Mouse (Mus musculus) heart, embryonic 13.5 days (tissue): ENCODE measurements around the gene Hbq1b. TPM values are rescaled to one million over a fixed set of nuclear protein-coding genes. Genes with fewer than 3 reads are reported as not detected.
"Not testable (repeated sequence)": the region's sequence is repeated elsewhere in the genome, so short reads cannot be mapped to it uniquely, and the experiment has no call there.

ENCODE experiments used
- ATAC-seq: fragments of 200-750 bp; cut with Nextera tagmentation; 2 replicates; pipeline ENCODE4 v1.8.0; 2017; ENCODE audit warnings: moderate TSS enrichment; ENCODE audit not compliant: insufficient number of reproducible peaks, low FRiP score, low TSS enrichment; ENCODE audit errors: extremely low read depth
- H3K27ac ChIP-seq: fragments of 300-500 bp; sonication (generic); replicated peaks from 2 replicates; pipeline ENCODE4 v1.5.1; 2015; ENCODE audit warnings: moderate library complexity, mild to moderate bottlenecking, inconsistent platforms
- H3K27me3 ChIP-seq: fragments of 300-500 bp; sonication (generic); replicated peaks from 2 replicates; pipeline ENCODE4 v1.6.1; 2015; ENCODE audit warnings: mild to moderate bottlenecking, inconsistent platforms
- H3K36me3 ChIP-seq: fragments of 300-500 bp; sonication (generic); 2 replicates; pipeline ENCODE4 v1.6.1; 2015; ENCODE audit warnings: mild to moderate bottlenecking, inconsistent platforms
- H3K4me1 ChIP-seq: fragments of 300-500 bp; sonication (generic); 2 replicates; pipeline ENCODE4 v1.6.1; 2015; ENCODE audit warnings: inconsistent platforms
- H3K4me2 ChIP-seq: fragments of 300-500 bp; sonication (generic); 2 replicates; pipeline ENCODE4 v1.6.1; 2015; ENCODE audit warnings: inconsistent platforms, mild to moderate bottlenecking, moderate library complexity
- H3K4me3 ChIP-seq: fragments of 300-500 bp; sonication (generic); 2 replicates; pipeline ENCODE4 v1.5.1; 2015; ENCODE audit warnings: moderate library complexity, mild to moderate bottlenecking, inconsistent platforms
- H3K9ac ChIP-seq: fragments of 300-500 bp; sonication (generic); 2 replicates; pipeline ENCODE4 v1.6.1; 2015; ENCODE audit warnings: inconsistent platforms, mild to moderate bottlenecking, moderate library complexity
- H3K9me3 ChIP-seq: fragments of 300-500 bp; sonication (generic); 2 replicates; pipeline ENCODE4 v1.6.1; 2016; ENCODE audit warnings: inconsistent platforms
- WGBS: fragments of 180-500 bp; shearing (Covaris S2); methylation state at CpG from one replicate; pipeline ENCODE4 v1.1.7; 2015; ENCODE audit warnings: mixed read lengths; 5-methylcytosine and 5-hydroxymethylcytosine counted together
- polyA plus RNA-seq: library from polyadenylated mRNA; unstranded; fragments of >200 nt; fragmentation: Nextera tagmentation; extraction: Ambion mirVana; gene quantifications from 2 replicates; pipeline ENCODE4 v1.2.1, GENCODE M21; 2015

The Hbq1b gene
- polyA plus RNA-seq, 1 experiment from 2014 or later = 10.0 TPM

DNA sequence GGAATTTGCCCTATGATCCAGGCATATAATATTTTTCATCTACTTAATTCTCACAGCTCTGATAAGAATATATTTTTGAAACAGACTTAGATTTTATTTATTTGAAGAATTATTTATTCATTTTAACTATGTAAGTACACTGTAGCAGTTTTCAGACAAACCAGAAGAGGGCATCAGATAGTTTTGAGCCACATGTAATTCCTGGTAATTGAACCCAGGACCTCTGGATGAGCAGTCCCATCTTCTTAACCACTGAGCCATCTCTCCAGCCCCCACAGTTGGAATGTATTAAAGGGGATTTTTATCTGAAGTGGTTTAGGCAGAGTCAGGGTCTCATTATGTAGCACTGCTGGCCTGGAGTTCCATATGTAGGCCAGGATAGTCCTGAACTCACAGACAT lies 878 bp upstream of the Hbq1b start:
- ATAC-seq, H3K9ac ChIP-seq: not testable (repeated sequence)

DNA sequence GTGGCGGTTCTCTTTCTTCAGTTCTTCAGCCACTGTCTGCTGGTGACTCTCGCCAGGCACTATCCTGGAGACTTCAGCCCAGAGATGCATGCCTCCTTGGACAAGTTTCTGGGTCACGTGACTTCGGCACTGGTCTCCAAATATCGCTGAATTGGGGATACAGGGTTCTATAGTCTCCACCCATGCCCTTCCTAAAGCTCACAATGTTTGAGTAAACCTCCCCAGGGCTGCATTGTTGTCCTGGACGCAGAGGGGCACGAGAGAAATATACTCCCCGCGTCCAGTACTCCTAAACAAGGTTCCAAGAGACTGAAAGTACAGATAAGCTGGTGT lies 694 bp downstream of the Hbq1b start:
- H3K9ac ChIP-seq = peak overlapping the region; percentile 59; the same call in 1 of the 2 replicates
- H3K27me3 ChIP-seq = peaks cover 27% of the 10 kb centered on the region
- peak overlapping the region; percentile 46; the same call in 1 of the 2 replicates for H3K27ac ChIP-seq
- no peaks in the 10 kb centered on the region for H3K9me3 ChIP-seq
- 55% methylated on average over 9 of the region's 9 CpGs for WGBS
- H3K36me3 ChIP-seq = no peaks in the 10 kb centered on the region
- H3K4me1 ChIP-seq = no peaks in the 10 kb centered on the region
- no peak for ATAC-seq
- peak overlapping the region; percentile 66 for H3K4me2 ChIP-seq
- H3K4me3 ChIP-seq = peak overlapping the region; percentile 40

More for the DNA sequence above, 878 bp upstream of the Hbq1b start:
- H3K4me2 ChIP-seq, H3K27ac ChIP-seq, H3K9me3 ChIP-seq, H3K36me3 ChIP-seq, H3K4me1 ChIP-seq, H3K4me3 ChIP-seq: not testable (repeated sequence)
- H3K27me3 ChIP-seq = peaks cover 39% of the 10 kb centered on the region

DNA sequence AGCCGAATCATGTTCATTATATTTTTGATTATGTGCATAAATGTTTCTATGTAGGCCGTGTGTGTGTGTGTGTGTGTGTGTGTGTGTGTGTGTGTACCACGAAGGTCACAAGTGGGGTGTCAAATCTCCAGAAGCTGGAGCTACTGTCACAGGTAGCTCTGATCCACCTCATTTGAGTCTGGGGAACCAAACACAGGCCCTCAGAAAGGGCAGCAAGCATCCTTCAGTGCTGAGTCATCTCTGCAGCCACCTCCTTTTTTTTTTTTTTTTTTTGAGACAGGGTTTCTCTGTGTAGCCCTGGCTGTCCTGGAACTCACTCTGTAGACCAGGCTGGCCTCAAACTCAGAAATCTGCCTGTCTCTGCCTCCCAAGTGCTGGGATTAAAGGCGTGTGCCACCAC lies 6.1 kb downstream of the Hbq1b start:
- not testable (repeated sequence) for ATAC-seq, H3K9ac ChIP-seq, H3K4me3 ChIP-seq, H3K9me3 ChIP-seq, H3K36me3 ChIP-seq, H3K4me1 ChIP-seq
- Histone ChIP-seq H3K4me2 (peak overlapping the region; percentile 66; the same call in 1 of the 2 replicates), H3K27ac (peak overlapping the region; percentile 52; the same call in 1 of the 2 replicates), H3K27me3 (peaks cover 30% of the 10 kb centered on the region)
- 65% methylated on average over 4 of the region's 4 CpGs for WGBS

DNA sequence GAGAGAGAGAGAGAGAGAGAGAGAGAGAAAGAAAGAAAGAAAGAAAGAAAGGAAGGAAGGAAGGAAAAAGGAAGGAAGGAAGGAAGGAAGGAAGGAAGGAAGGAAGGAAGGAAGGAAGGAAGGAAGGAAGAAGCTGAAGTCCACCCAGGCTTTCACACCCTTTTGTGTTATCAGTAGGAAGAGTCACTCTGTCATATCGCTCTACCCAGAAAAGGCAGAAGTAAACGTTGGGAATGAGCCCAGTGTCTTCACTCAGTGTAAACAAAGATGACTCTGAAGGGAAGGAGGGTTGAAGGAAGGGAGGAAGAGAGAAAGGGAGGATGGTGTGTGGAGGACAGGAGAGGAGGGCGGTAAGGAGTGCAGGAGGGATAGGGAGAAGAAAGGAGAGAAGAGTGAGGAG lies 6.7 kb downstream of the Hbq1b start:
- H3K4me2 ChIP-seq = peak overlapping the region; percentile 51
- not testable (repeated sequence) for ATAC-seq, H3K36me3 ChIP-seq, H3K4me3 ChIP-seq, H3K4me1 ChIP-seq, H3K9me3 ChIP-seq, H3K9ac ChIP-seq
- WGBS = 50% methylated on average over 3 of the region's 3 CpGs
- peak overlapping the region; percentile 67 for H3K27ac ChIP-seq
- peaks cover 25% of the 10 kb centered on the region for H3K27me3 ChIP-seq

DNA sequence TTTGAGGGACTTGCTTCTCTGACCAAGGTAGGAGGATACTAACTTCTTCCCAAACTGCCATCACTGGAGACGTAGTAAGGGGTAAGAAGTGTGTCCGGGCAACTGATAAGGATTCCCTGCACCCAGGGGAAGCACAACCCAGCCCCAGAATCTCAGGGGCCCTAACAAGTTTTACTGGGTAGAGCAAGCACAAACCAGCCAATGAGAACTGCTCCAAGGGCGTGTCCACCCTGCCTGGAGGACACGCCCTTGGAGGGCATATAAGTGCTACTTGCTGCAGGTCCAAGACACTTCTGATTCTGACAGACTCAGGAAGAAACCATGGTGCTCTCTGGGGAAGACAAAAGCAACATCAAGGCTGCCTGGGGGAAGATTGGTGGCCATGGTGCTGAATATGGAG lies 9.4 kb downstream of the Hbq1b start, which contains the start of gene Hba-a2:
Hba-a2 (plus strand) TSS at position 287 of the 400 bp plus-strand sequence.
- Histone ChIP-seq H3K4me2 (peak within 1 kb of the TSS; percentile 51), H3K9ac (peak within 1 kb of the TSS; percentile 44; the same call in 1 of the 2 replicates), H3K4me3 (peak within 1 kb of the TSS; percentile 17; the same call in 1 of the 2 replicates), H3K27ac (peak within 1 kb of the TSS; percentile 67), H3K27me3 (peaks cover 30% of the 10 kb centered on the region)
- H3K9me3 ChIP-seq, H3K36me3 ChIP-seq, H3K4me1 ChIP-seq: not testable (repeated sequence)
- ATAC-seq = peak; percentile 81
- WGBS = no CpG with 5 or more reads among the region's 4 CpGs

DNA sequence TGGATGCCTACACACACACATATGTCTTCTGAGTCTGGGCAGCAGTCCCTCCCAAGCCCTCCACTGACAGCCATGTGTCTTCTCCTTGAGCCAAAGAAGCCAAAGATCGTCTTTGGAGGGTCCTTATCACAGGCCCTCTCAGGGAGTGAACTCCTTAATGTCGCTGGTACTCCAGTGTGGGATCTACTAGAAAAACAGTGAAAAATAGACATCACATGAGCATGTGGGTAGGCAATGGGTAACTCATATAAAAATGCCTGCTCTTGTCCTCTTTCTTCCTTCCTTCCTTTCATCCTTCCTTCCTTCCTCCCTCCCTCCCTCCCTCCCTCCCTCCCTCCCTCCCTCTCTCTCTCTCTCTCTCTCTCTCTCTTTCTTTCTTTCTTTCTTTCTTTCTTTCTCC lies 10.7 kb downstream of the Hbq1b start:
- WGBS = 19% methylated on average over 2 of the region's 2 CpGs
- H3K4me1 ChIP-seq, H3K9me3 ChIP-seq, H3K4me2 ChIP-seq, H3K9ac ChIP-seq, H3K27ac ChIP-seq, ATAC-seq, H3K36me3 ChIP-seq: not testable (repeated sequence)
- peak overlapping the region; percentile 17; the same call in 1 of the 2 replicates for H3K4me3 ChIP-seq
- peaks cover 42% of the 10 kb centered on the region for H3K27me3 ChIP-seq

DNA sequence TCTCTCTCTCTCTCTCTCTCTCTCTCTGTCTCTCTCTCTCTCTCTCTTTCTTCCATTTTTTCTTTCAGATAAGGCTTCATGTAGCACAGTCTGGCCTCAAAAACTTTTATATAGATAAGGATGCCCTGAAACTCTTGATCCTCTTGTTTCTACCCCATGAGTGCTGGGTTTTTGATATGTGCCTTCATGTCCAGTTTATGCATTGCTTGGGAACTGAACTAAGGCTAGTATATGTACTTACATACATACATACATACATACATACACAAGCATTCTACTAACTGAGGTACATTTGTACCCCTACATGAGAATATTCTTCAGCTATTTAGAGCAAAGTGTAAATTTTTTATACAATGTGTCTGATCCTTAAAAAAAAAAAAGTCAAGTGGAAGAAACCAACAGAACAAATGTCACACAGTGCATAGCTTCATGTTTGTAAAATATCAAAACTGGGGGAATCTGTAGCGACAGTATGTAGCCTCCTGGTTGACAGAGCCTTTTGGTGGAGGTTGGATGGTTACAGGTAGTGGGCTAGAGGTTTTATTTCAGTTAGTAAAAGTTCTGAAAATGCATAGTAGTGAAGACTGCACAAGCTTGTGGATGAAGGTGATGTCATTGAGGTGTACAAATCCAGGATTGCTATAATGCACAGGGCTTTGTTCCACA lies 11.2 kb downstream of the Hbq1b start:
- H3K4me2 ChIP-seq = peak overlapping the region; percentile 20; the same call in 1 of the 2 replicates
- peaks cover 48% of the 10 kb centered on the region for H3K27me3 ChIP-seq
- no peak overlapping the region; the same call in 1 of the 2 replicates for H3K27ac ChIP-seq
- H3K4me1 ChIP-seq = no peaks in the 10 kb centered on the region
- peak overlapping the region; percentile 29 for H3K4me3 ChIP-seq
- no peaks in the 10 kb centered on the region for H3K9me3 ChIP-seq
- WGBS = 70% methylated on average over 1 of the region's 1 CpGs
- H3K36me3 ChIP-seq = no peaks in the 10 kb centered on the region
- no peak for ATAC-seq
- H3K9ac ChIP-seq = no peak overlapping the region

DNA sequence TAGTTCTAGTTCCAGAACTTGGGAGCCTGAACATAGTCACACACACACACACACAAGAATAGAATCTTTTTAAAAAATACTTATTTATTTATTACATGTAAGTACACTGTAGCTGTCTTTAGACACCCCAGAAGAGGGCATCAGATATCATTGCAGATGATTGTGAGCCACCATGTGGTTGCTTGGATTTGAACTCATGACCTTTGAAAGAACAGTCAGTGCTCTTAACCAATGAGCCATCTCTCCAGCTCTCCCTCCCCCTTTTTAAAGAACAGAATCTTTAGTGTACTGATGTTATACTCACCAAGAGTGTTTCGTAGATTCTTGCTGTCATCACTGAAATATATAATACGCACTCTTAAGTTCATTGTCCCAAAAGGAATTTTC lies 11.8 kb downstream of the Hbq1b start:
- H3K27me3 ChIP-seq = peaks cover 53% of the 10 kb centered on the region
- WGBS = 89% methylated on average over 2 of the region's 2 CpGs
- no peaks in the 10 kb centered on the region for H3K9me3 ChIP-seq

DNA sequence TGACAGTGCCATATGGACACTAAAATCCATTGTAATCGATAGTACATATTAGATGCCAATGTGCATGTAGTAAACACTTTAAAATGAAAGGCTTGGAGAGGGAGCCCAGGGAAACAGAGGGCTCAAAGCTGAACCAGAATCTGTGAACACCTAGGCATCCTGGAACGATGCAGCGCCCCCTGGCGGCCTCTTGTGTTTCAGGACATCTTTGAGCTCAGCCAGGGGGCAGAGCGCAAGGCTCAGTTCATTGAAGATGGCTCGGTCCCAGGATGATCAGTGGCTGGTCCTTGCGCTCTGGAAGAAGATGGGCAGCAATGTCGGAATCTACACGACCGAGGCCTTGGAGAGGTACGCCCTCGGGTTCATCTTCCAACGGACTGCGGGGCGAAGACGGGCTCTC lies 13.1 kb downstream of the Hbq1b start, which contains the start of gene Hbq1a:
Hbq1a (plus strand) TSS at position 205 of the 400 bp plus-strand sequence.
- not testable (repeated sequence) for ATAC-seq, H3K4me1 ChIP-seq, H3K36me3 ChIP-seq, H3K9ac ChIP-seq, H3K9me3 ChIP-seq, H3K27ac ChIP-seq
- Histone ChIP-seq H3K4me3 (peak within 1 kb of the TSS; percentile 34), H3K4me2 (peak within 1 kb of the TSS; percentile 59), H3K27me3 (peaks cover 49% of the 10 kb centered on the region)
- WGBS = 4% methylated on average over 16 of the region's 16 CpGs

More for the DNA sequence above, 11.8 kb downstream of the Hbq1b start:
- peak overlapping the region; percentile 20; the same call in 1 of the 2 replicates for H3K4me2 ChIP-seq
- H3K9ac ChIP-seq = no peak overlapping the region
- peak overlapping the region; percentile 29 for H3K4me3 ChIP-seq
- no peak overlapping the region; the same call in 1 of the 2 replicates for H3K27ac ChIP-seq
- no peaks in the 10 kb centered on the region for H3K36me3 ChIP-seq
- no peaks in the 10 kb centered on the region for H3K4me1 ChIP-seq
- ATAC-seq = no peak

DNA sequence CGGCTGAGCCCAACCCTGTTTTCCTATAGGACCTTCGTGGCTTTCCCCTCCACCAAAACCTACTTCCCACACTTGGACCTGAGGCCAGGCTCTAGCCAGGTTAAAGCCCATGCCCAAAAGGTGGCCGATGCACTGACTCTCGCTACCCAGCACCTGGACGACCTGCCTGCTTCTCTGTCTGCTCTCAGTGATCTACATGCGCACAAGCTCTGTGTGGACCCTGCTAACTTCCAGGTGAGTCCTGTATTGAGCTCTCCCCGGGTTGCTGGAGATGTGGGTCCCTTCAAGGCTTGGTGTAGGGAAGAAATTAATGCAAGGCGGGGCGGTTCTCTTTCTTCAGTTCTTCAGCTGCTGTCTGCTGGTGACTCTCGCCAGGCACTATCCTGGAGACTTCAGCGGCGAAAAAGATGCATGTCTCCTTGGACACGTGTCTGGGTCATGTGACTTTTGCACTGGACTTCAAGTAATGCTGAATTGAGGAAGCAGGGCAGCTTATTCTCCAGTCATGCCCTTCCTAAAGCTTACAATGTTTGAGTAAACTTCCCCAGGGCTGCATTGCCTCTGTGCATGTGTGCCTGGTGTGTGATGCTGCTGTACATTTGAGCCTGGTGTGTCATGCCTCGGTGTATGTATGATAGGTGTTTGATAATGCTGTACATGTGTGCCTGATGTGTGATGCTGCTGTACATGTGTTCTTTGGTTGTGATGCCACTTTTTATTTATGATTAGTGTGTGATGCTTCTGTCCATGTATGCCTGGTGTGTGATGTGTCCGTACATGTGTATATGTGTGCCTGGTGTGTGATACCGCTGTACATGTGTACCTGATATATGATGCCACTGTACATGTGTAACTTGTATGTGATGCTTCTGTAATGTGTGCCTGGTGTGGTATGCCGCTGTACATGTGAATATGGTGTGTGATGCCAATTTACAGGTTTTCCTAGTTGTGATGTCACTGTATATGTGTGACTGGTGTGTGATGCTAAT lies 13.8 kb downstream of the Hbq1b start:
- no peak for ATAC-seq
- Histone ChIP-seq H3K4me1 (no peaks in the 10 kb centered on the region), H3K36me3 (no peaks in the 10 kb centered on the region), H3K4me3 (peak overlapping the region; percentile 34), H3K9me3 (no peaks in the 10 kb centered on the region), H3K27me3 (peaks cover 42% of the 10 kb centered on the region), H3K4me2 (peak overlapping the region; percentile 59), H3K27ac (no peak overlapping the region), H3K9ac (no peak overlapping the region)
- WGBS = 47% methylated on average over 16 of the region's 17 CpGs

DNA sequence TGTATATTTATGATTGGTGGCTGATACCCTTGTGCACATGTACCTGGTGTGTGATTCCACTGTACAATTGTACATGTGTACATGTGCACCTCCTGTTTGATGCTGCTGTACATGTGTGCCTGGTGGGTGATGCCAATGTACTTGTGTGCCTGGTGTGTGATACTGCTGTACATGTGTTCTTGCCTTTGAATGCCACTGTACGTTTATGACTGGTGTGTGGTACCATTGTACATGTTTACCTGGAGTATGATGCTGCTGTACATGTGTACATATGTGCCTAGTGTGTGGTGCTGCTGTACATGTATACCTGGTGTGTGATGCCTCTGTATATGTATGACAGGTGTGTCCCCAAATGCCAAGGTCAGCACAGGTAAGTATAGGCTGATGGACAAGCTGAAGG lies 14.7 kb downstream of the Hbq1b start:
- H3K4me3 ChIP-seq = no peak overlapping the region
- H3K27me3 ChIP-seq = peaks cover 42% of the 10 kb centered on the region
- H3K36me3 ChIP-seq = no peaks in the 10 kb centered on the region
- no peaks in the 10 kb centered on the region for H3K9me3 ChIP-seq
- no peak overlapping the region for H3K9ac ChIP-seq
- H3K4me1 ChIP-seq = no peaks in the 10 kb centered on the region
- 68% methylated on average over 1 of the region's 1 CpGs for WGBS
- ATAC-seq = no peak
- peak overlapping the region; percentile 59; the same call in 1 of the 2 replicates for H3K4me2 ChIP-seq
- H3K27ac ChIP-seq = no peak overlapping the region
